Mouse (Mus musculus) kidney, postnatal 0 days (tissue): Measurements from ENCODE around the gene Ncor2. TPM values are rescaled to one million over a fixed set of nuclear protein-coding genes. Genes with fewer than 3 reads are reported as not detected.

Experiments used
- ATAC-seq: fragments of 200-750 bp; cut with Nextera tagmentation; replicated peaks from 2 replicates; pipeline ENCODE4 v1.8.0; 2017; ENCODE audit warnings: low read depth, moderate number of reproducible peaks, moderate TSS enrichment, moderate library complexity; ENCODE audit not compliant: low FRiP score
- DNase-seq: peaks from one replicate; pipeline ENCODE4 v3.0.0-alpha.2; 2016; ENCODE audit warnings: low spot score
- H3K27ac ChIP-seq: fragments of 300-500 bp; sonication (generic); 2 replicates; pipeline ENCODE4 v1.5.1; 2014; ENCODE audit warnings: mild to moderate bottlenecking
- H3K27me3 ChIP-seq: fragments of 300-500 bp; sonication (generic); 2 replicates; pipeline ENCODE4 v1.6.1; 2014; ENCODE audit warnings: low read length, mixed read lengths; ENCODE audit not compliant: insufficient read depth
- H3K36me3 ChIP-seq: fragments of 300-500 bp; sonication (generic); 2 replicates; pipeline ENCODE4 v1.6.1; 2014; ENCODE audit warnings: low read length, mixed read lengths; ENCODE audit not compliant: insufficient read depth
- H3K4me1 ChIP-seq: fragments of 300-500 bp; sonication (generic); replicated peaks from 2 replicates; pipeline ENCODE4 v1.6.1; 2014; ENCODE audit warnings: antibody characterized with exemption, low read length, mixed read lengths; ENCODE audit not compliant: insufficient read depth
- H3K4me2 ChIP-seq: fragments of 300-500 bp; sonication (generic); 2 replicates; pipeline ENCODE4 v1.6.1; 2014; ENCODE audit warnings: mild to moderate bottlenecking, low read length, moderate library complexity, mixed read lengths
- H3K4me3 ChIP-seq: fragments of 300-500 bp; sonication (generic); replicated peaks from 2 replicates; pipeline ENCODE4 v1.5.1; 2014; ENCODE audit warnings: low read depth, low read length
- H3K9ac ChIP-seq: fragments of 300-500 bp; sonication (generic); 2 replicates; pipeline ENCODE4 v1.6.1; 2014; ENCODE audit warnings: low read depth, low read length
- H3K9me3 ChIP-seq: fragments of 300-500 bp; sonication (generic); replicated peaks from 2 replicates; pipeline ENCODE4 v1.6.1; 2016; ENCODE audit warnings: low read length, inconsistent platforms, mixed read lengths
- CTCF ChIP-seq: IDR thresholded peaks from 2 replicates; pipeline ENCODE4 v1.5.1; 2016; ENCODE audit warnings: antibody characterized with exemption, low read depth, mild to moderate bottlenecking, moderate library complexity
- WGBS: fragments of 180-500 bp; shearing (Covaris S2); extraction: QIAGEN DNeasy Blood & Tissue Kit; methylation state at CpG from one replicate; pipeline ENCODE4 v1.1.7; 2014; 5-methylcytosine and 5-hydroxymethylcytosine counted together
- polyA plus RNA-seq: library from polyadenylated mRNA; unstranded; fragments of >200 nt; fragmentation: Nextera tagmentation; extraction: Ambion mirVana; gene quantifications from 2 replicates; pipeline ENCODE4 v1.2.1, GENCODE M21; 2015

The Ncor2 gene
- polyA plus RNA-seq, 1 experiment from 2014 or later = 14.6 TPM

DNA sequence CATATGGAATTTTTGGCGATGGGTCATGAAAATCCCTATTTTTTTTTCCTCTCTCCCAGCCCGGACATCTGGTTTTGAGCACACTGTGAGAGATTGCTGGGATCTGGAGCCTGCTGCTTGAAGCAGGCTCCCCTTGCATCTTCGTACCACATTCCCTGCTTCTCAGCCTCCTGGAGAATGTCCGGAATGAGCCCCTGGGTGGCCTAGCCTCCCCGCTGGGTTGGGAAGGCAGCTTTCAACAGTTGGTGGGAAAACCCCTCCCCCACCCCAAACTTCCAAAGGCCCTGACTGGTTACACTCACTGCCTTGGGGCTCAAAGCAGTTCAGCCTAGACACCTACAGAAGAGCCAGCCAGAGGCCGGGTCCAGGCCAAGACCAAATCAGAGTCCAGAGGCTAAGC lies 5.8 kb upstream of the Ncor2 start:
- ATAC-seq = no peak; the same call in 1 of the 2 replicates
- H3K9me3 ChIP-seq = no peaks in the 10 kb centered on the region
- no peak overlapping the region for H3K4me3 ChIP-seq
- peaks cover 9% of the 10 kb centered on the region; the same call in 1 of the 2 replicates for H3K4me1 ChIP-seq
- no peak overlapping the region for H3K4me2 ChIP-seq
- H3K27ac ChIP-seq = peak overlapping the region; percentile 63
- H3K27me3 ChIP-seq = no peaks in the 10 kb centered on the region
- WGBS = 29% methylated on average over 6 of the region's 6 CpGs
- H3K9ac ChIP-seq = no peak overlapping the region
- H3K36me3 ChIP-seq = no peaks in the 10 kb centered on the region
- TF ChIP-seq CTCF = no peak
- DNase-seq = peak; percentile 83

DNA sequence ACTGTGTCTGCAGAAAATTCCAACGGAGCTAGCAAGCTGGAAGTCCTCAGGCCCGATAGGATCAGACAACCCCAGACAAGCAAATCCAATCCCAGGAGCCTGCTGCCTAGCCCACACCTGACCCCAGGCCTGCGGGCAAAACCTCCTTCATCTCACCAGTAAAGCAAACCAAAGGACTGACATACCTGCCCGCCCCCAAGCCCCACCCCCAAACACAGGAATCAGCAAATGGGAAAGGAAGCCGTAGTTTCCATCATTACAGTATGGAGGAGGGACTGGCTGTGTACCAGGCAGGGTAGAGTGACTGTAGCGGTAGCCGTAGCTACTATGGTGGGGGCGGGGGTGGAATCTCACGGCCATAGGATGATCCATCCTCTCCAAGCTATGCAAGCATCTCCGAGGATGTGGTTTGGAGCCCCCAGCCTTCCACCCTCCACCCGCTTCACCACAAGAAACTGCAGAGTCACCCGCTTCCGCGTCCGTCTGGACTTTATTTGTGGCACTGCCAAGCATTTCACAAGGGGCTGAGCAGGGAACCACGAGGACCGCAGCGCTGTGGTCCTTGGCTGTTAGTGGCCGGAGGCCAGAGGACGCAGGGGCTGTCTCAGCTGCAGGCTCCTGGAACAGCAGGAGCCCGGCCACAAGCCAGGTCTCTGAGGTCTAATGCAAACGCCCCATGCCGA lies 4.4 kb upstream of the Ncor2 start:
- WGBS = 48% methylated on average over 23 of the region's 23 CpGs
- TF ChIP-seq CTCF = no peak
- no peak for DNase-seq

DNA sequence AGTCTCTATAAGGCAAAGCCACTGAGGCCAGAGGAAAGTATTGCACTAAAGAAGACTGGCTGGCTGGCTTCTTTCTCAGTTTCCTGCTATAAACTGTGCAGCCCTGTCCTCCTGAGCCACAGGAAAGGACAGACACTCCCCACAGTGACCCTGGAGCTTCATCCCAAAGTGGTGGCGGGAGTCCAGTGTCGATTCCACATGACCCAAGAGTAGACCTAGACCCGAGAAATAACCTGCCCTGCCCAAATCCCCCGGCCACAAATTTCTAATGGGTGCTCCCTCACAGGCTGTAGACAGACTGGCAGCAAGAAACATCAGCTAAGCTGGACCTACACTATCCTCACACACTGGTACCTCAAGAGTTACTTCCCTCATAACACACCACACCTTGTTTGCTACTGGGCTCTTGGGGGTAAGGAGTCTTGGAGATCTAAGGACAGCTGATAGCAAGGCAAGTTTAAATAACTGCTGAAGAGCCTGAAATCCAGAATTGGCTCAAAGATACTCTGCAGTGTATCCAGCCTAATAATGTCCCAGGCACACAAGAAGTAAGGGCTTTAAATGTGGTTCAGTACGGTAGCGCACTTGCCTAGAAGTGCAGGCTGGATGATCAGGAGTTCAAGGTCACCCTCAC lies 1.7 kb upstream of the Ncor2 start:
- WGBS = 52% methylated on average over 6 of the region's 6 CpGs
- H3K4me1 ChIP-seq = peaks cover 27% of the 10 kb centered on the region
- H3K4me2 ChIP-seq = no peak overlapping the region
- no peaks in the 10 kb centered on the region for H3K36me3 ChIP-seq
- H3K9me3 ChIP-seq = no peaks in the 10 kb centered on the region
- no peaks in the 10 kb centered on the region for H3K27me3 ChIP-seq
- 0 out of 2 replicates have a peak overlapping the region, but pooled peaks have one; percentile 42 for H3K27ac ChIP-seq
- no peak overlapping the region for H3K4me3 ChIP-seq
- no peak for DNase-seq
- H3K9ac ChIP-seq = no peak overlapping the region
- no peak for TF ChIP-seq CTCF
- no peak for ATAC-seq

More for the DNA sequence above, 4.4 kb upstream of the Ncor2 start:
- no peak for ATAC-seq
- H3K4me3 ChIP-seq = no peak overlapping the region
- H3K9me3 ChIP-seq = no peaks in the 10 kb centered on the region
- H3K36me3 ChIP-seq = no peaks in the 10 kb centered on the region
- H3K4me1 ChIP-seq = peaks cover 10% of the 10 kb centered on the region; the same call in 1 of the 2 replicates
- H3K4me2 ChIP-seq = no peak overlapping the region
- H3K9ac ChIP-seq = no peak overlapping the region
- no peaks in the 10 kb centered on the region for H3K27me3 ChIP-seq
- no peak overlapping the region for H3K27ac ChIP-seq

DNA sequence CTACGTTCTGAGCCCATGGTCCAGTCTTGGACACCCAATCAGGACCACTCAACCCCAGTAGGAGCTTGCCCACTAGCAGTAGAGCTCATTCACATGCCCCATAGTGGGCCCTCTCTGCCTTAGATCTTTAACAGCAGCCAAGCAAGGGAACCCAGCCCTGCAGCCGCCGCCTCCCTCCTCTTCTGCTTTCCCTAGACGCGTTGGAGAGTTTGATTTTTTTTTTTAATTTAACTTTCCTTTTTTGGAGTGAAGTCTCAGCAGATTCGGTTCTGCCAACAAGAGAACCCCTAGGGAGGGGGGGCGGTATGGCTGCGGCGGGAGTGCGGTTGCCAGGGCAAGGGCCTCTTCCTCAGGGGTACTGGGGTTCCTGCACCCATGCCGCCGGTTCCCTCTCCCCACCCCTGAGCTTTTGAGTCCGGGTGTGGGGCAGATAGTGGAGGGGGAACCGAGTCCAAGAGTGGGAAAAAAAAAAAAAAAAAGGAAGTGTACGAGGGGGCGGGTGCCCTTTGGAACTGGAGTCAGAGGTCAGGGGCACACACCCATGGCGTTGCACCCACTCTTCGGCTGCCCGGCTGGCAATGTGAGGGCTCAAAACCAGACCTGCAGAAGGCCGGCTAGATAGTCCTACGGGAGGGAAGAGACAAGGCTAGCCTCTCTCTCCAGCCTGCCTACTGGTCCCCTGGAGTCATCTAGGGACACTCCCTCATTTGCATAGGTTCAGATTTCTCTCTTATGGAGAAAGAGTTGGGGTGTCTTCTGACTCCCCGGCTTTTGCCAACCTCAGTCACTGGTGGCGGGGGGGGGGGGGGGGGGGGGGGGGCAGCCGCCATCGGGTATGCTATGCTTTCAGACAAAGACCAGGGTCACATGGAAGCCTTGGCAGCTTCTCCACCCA lies 963 bp upstream of the Ncor2 start:
- H3K4me2 ChIP-seq = peak overlapping the region; percentile 95
- WGBS = under 1% methylated on average over 24 of the region's 25 CpGs
- DNase-seq = peak; percentile 74
- no peaks in the 10 kb centered on the region for H3K36me3 ChIP-seq
- no peaks in the 10 kb centered on the region for H3K27me3 ChIP-seq
- ATAC-seq = peak; percentile 23
- H3K27ac ChIP-seq = peak overlapping the region; percentile 92
- H3K9me3 ChIP-seq = no peaks in the 10 kb centered on the region
- H3K4me3 ChIP-seq = peak overlapping the region; percentile 73
- peaks cover 33% of the 10 kb centered on the region for H3K4me1 ChIP-seq
- peak overlapping the region; percentile 95 for H3K9ac ChIP-seq
- no peak for TF ChIP-seq CTCF

DNA sequence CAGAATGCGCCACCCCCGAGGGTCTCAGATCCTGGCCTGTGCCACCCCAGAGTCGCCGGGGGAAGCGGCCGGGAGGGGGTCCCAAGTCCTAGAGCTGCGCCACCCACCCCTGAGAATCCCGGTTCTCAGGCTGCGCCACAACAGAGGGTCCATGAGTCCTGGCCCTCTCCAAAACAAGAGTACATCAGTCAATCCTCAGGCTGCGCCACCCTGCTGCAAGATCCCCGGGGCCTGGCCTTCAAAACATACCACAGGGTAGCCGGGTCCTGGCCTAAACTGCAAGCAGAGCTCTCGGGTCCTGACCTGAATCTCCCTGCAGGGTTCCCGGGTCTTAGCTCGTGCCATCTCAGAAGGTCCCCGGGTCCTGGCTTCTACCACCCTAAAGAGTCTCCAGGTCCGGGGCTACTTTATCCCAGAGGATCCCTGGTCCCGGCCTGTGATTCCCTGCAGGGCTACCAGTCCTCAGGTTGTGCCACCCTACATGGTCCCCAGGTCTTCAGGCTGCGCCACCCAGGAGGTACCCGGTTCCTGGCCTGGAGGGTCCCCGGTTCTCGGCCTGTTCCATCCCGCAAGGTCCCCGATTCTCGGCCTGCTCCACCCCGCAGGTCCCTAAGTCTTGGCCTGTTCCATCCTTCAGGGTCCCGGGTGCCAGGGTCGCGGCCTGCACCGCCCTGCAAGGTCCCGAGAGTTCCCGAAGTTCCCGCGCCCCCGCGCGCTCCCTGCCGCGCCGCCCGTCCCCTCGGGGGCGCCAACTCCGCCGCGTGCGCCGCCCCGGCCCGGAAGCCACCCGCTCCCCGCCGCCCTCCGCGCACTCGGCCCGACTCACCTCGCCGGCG lies 630 bp downstream of the Ncor2 start:
- under 1% methylated on average over 52 of the region's 60 CpGs for WGBS
- Histone ChIP-seq H3K9ac (peak overlapping the region; percentile 95), H3K27me3 (no peaks in the 10 kb centered on the region), H3K4me3 (peak overlapping the region; percentile 73), H3K4me1 (peaks cover 41% of the 10 kb centered on the region), H3K36me3 (no peaks in the 10 kb centered on the region), H3K9me3 (no peaks in the 10 kb centered on the region), H3K27ac (peak overlapping the region; percentile 92), H3K4me2 (peak overlapping the region; percentile 95)
- peak; percentile 66 for DNase-seq
- peak; percentile 35 for ATAC-seq
- TF ChIP-seq CTCF = no peak; the same call in 1 of the 2 replicates
